Mouse (Mus musculus) embryonic facial prominence, embryonic 13.5 days (tissue): ENCODE data around the gene Ctrc. TPM values are rescaled to one million over a fixed set of nuclear protein-coding genes. Genes with fewer than 3 reads are reported as not detected.
"Not testable (repeated sequence)": the region's sequence is repeated elsewhere in the genome, so short reads cannot be mapped to it uniquely, and the experiment has no call there.

Experiments used
- ATAC-seq: fragments of 200-750 bp; cut with Nextera tagmentation; 2 replicates; pipeline ENCODE4 v1.8.0; 2017; ENCODE audit warnings: low read depth; ENCODE audit not compliant: insufficient number of reproducible peaks, insufficient read depth, low FRiP score, low TSS enrichment
- H3K27ac ChIP-seq: fragments of 300-500 bp; sonication (generic); 2 replicates; pipeline ENCODE4 v1.5.1; 2015; ENCODE audit warnings: moderate library complexity, mild to moderate bottlenecking, inconsistent platforms
- H3K27me3 ChIP-seq: fragments of 300-500 bp; sonication (generic); 2 replicates; pipeline ENCODE4 v1.6.1; 2015; ENCODE audit warnings: mild to moderate bottlenecking, inconsistent platforms
- H3K36me3 ChIP-seq: fragments of 300-500 bp; sonication (generic); 2 replicates; pipeline ENCODE4 v1.6.1; 2015; ENCODE audit warnings: mild to moderate bottlenecking, inconsistent platforms
- H3K4me1 ChIP-seq: fragments of 300-500 bp; sonication (generic); 2 replicates; pipeline ENCODE4 v1.6.1; 2015; ENCODE audit warnings: inconsistent platforms
- H3K4me2 ChIP-seq: fragments of 300-500 bp; sonication (generic); 2 replicates; pipeline ENCODE4 v1.6.1; 2015; ENCODE audit warnings: moderate library complexity, mild to moderate bottlenecking, inconsistent platforms
- H3K4me3 ChIP-seq: fragments of 300-500 bp; sonication (generic); 2 replicates; pipeline ENCODE4 v1.5.1; 2015; ENCODE audit warnings: mild to moderate bottlenecking, inconsistent platforms
- H3K9ac ChIP-seq: fragments of 300-500 bp; sonication (generic); 2 replicates; pipeline ENCODE4 v1.6.1; 2015; ENCODE audit warnings: mild to moderate bottlenecking, inconsistent platforms
- H3K9me3 ChIP-seq: fragments of 300-500 bp; sonication (generic); 2 replicates; pipeline ENCODE4 v1.6.1; 2016; ENCODE audit warnings: inconsistent platforms
- WGBS: fragments of 180-500 bp; shearing (Covaris S2); methylation state at CpG from one replicate; pipeline ENCODE4 v1.1.7; 2015; ENCODE audit warnings: mixed read lengths; 5-methylcytosine and 5-hydroxymethylcytosine counted together
- polyA plus RNA-seq: library from polyadenylated mRNA; unstranded; fragments of >200 nt; fragmentation: Nextera tagmentation; extraction: Ambion mirVana; gene quantifications from 2 replicates; pipeline ENCODE4 v1.2.1, GENCODE M21; 2015

Ctrc gene
- polyA plus RNA-seq, 1 experiment from 2014 or later, result not detected

GRCm38 (mm10) chr4:141781201-141781985 is 64.8 kb downstream of the Ctrc start:
- Histone ChIP-seq H3K9ac (no peak overlapping the region), H3K36me3 (peaks cover 89% of the 10 kb centered on the region), H3K4me2 (no peak overlapping the region), H3K4me3 (no peak overlapping the region), H3K27ac (no peak overlapping the region), H3K9me3 (no peaks in the 10 kb centered on the region), H3K4me1 (no peaks in the 10 kb centered on the region), H3K27me3 (no peaks in the 10 kb centered on the region)
- WGBS, result 94% methylated on average over 8 of the region's 8 CpGs
- ATAC-seq, result no peak

DNA sequence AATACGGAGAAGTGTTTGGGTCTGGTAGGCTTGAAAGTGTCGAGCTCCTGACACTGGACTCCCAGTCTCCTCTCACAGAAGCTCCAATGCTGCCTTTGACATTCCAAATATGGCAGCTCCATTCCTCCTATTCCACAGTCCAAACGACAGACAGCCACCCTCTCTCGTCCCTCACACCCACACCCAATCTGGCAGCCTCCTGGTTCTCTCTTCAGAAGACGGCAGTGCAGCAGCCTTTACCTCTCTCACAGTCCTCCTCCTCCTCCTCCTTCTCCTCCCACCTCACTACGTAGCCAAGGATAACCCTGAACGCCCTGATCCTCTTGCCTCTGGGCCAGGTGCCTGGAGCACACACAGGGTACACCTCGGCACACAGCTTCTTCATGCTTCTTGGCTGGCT is 66.3 kb downstream of the Ctrc start:
- peaks cover 89% of the 10 kb centered on the region for H3K36me3 ChIP-seq
- H3K4me2 ChIP-seq, result no peak overlapping the region
- H3K9ac ChIP-seq, result no peak overlapping the region
- H3K9me3 ChIP-seq, result no peaks in the 10 kb centered on the region
- no peak overlapping the region for H3K4me3 ChIP-seq
- H3K27me3 ChIP-seq, result no peaks in the 10 kb centered on the region
- ATAC-seq, result no peak
- 88% methylated on average over 8 of the region's 8 CpGs for WGBS
- H3K27ac ChIP-seq, result no peak overlapping the region
- H3K4me1 ChIP-seq, result no peaks in the 10 kb centered on the region

DNA sequence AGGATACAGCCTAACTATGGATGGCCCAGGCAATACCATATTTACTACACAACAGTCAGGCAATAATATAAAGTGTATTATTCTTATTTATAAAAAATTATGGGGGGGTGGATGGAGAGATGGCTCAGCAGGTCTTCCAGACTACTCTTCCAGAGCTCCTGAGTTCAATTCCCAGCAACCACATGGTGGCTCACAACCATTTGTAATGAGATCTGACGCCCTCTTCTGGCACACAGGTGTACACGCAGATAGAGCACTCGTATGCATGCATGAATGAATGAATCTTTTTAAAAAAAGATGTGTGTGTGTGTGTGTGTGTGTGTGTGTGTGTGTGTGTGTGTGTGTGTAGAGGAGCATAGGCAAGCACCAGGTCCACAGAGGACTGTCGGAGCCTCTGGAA is 73.1 kb downstream of the Ctrc start:
- not testable (repeated sequence) for H3K9ac ChIP-seq, ATAC-seq, H3K27ac ChIP-seq, H3K4me3 ChIP-seq, H3K4me2 ChIP-seq, H3K9me3 ChIP-seq, H3K4me1 ChIP-seq, H3K27me3 ChIP-seq
- peaks cover 92% of the 10 kb centered on the region for H3K36me3 ChIP-seq
- WGBS, result 81% methylated on average over 3 of the region's 4 CpGs

DNA sequence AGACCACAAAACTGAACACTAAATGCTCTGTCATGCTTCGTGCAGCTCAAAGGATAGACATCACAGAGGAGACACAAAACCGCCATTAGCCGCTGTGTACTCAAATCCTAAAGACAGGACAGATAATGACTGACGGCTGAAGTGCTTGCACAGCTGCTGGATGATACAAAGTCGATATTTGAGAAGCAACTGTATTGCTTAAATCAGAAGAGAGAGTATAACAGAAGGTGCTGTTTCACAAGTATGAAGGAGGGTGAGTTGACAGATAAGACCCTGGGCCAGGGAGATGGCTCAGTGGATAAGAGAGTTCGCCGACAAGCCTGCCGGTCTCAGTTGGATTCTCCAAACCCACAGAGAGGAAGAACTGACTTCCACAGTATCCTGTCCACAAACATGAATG is 74.3 kb downstream of the Ctrc start:
- Histone ChIP-seq H3K9ac (no peak overlapping the region), H3K36me3 (peaks cover 94% of the 10 kb centered on the region), H3K9me3 (no peaks in the 10 kb centered on the region), H3K4me1 (peaks cover 16% of the 10 kb centered on the region), H3K27me3 (no peaks in the 10 kb centered on the region), H3K27ac (no peak overlapping the region), H3K4me3 (no peak overlapping the region), H3K4me2 (no peak overlapping the region)
- ATAC-seq, result no peak
- 88% methylated on average over 8 of the region's 8 CpGs for WGBS

GRCm38 (mm10) chr4:141769501-141770160 is 76.5 kb downstream of the Ctrc start:
- no peaks in the 10 kb centered on the region for H3K9me3 ChIP-seq
- no peak for ATAC-seq
- H3K36me3 ChIP-seq, result peaks cover 91% of the 10 kb centered on the region
- H3K4me2 ChIP-seq, result no peak overlapping the region
- H3K4me1 ChIP-seq, result peaks cover 27% of the 10 kb centered on the region
- H3K27ac ChIP-seq, result no peak overlapping the region
- no peak overlapping the region for H3K9ac ChIP-seq
- H3K27me3 ChIP-seq, result no peaks in the 10 kb centered on the region
- H3K4me3 ChIP-seq, result no peak overlapping the region
- 92% methylated on average over 8 of the region's 8 CpGs for WGBS

GRCm38 (mm10) chr4:141767353-141768036 is 78.7 kb downstream of the Ctrc start:
- peaks cover 91% of the 10 kb centered on the region for H3K36me3 ChIP-seq
- no peaks in the 10 kb centered on the region for H3K9me3 ChIP-seq
- WGBS, result 72% methylated on average over 19 of the region's 19 CpGs
- no peaks in the 10 kb centered on the region for H3K27me3 ChIP-seq
- H3K4me1 ChIP-seq, result peaks cover 27% of the 10 kb centered on the region
- peak overlapping the region; percentile 38; the same call in 1 of the 2 replicates for H3K4me2 ChIP-seq
- peak overlapping the region; percentile 96 for H3K27ac ChIP-seq
- H3K4me3 ChIP-seq, result no peak overlapping the region
- no peak overlapping the region for H3K9ac ChIP-seq
- peak; percentile 78 for ATAC-seq

DNA sequence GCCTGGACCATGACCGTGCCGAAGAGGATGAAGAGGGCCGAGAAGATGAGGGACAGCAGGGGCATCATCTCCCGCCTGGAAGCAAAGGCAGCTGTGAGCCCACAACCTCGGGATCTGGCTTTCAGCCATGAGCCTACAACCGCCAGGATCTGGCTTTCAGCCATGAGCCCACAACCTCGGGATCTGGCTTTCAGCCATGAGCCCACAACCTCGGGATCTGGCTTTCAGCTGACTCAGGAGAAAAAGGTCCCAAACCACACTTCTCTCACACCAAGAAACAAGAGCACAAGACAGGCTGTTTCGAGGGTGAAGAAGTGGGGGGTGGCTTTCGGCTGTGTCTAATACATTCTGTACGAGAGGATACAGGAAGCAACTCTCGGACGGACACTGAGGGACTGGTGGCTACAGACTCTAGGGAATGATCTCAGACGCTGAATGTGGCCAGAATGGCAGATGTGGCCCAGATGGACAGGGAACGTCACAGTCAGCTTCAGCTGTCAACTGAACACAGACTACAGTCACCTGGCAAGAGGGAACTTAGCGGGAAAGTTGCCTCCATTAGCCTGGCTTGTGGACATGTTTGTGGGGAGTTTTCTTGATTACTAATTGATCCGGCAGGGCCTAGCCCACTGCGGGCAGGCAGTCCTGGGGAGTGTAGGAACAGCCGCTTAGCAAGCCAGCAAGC is 79.3 kb downstream of the Ctrc start:
- H3K4me3 ChIP-seq, result no peak overlapping the region
- peak; percentile 49 for ATAC-seq
- H3K4me1 ChIP-seq, result peaks cover 27% of the 10 kb centered on the region
- H3K4me2 ChIP-seq, result peak overlapping the region; percentile 38
- H3K9me3 ChIP-seq, result no peaks in the 10 kb centered on the region
- H3K36me3 ChIP-seq, result peaks cover 91% of the 10 kb centered on the region
- H3K9ac ChIP-seq, result 0 out of 2 replicates have a peak overlapping the region, but pooled peaks have one; percentile 33
- WGBS, result 41% methylated on average over 19 of the region's 19 CpGs
- H3K27me3 ChIP-seq, result no peaks in the 10 kb centered on the region
- peak overlapping the region; percentile 96 for H3K27ac ChIP-seq

- 70% methylated on average over 8 of the region's 8 CpGs for WGBS
- Histone ChIP-seq H3K4me1 (peaks cover 27% of the 10 kb centered on the region), H3K9me3 (no peaks in the 10 kb centered on the region), H3K9ac (0 out of 2 replicates have a peak overlapping the region, but pooled peaks have one; percentile 27), H3K4me3 (no peak overlapping the region), H3K27ac (peak overlapping the region; percentile 96), H3K4me2 (peak overlapping the region; percentile 38), H3K27me3 (no peaks in the 10 kb centered on the region), H3K36me3 (peaks cover 91% of the 10 kb centered on the region)
- ATAC-seq, result no peak
These were observed 79.9 kb downstream of the Ctrc start for GRCm38 (mm10) chr4:141766316-141766667.

- no peak overlapping the region for H3K27ac ChIP-seq
- H3K4me1 ChIP-seq, result peaks cover 27% of the 10 kb centered on the region
- no peaks in the 10 kb centered on the region for H3K27me3 ChIP-seq
- no peak overlapping the region for H3K4me2 ChIP-seq
- H3K36me3 ChIP-seq, result peaks cover 80% of the 10 kb centered on the region
- no peak for ATAC-seq
- H3K4me3 ChIP-seq, result no peak overlapping the region
- no peak overlapping the region for H3K9ac ChIP-seq
- H3K9me3 ChIP-seq, result no peaks in the 10 kb centered on the region
- WGBS, result 94% methylated on average over 3 of the region's 3 CpGs
These were observed 81.2 kb downstream of the Ctrc start for GRCm38 (mm10) chr4:141765008-141765407.
